Comparison of ENCODE assay signal across 10 mouse cellular contexts in genomic region chr2:137204274-137204850, GRCm38 (mm10).
DNase-seq lines count a peak whose midpoint lies in the region; ATAC-seq lines count a peak whose summit lies in the region.
"Had no signal": no experiment of that assay in that cellular context is flagged by ENCODE, and none has a peak within 500 bp of the region (broad histone marks: within the 10 kb centered on the region; RNA-seq: fewer than 3 reads in every experiment).

No protein-coding gene starts in this region.

- no peaks in the 10 kb centered on the region for H3K4me1 ChIP-seq in kidney, embryonic 14.5 days (ENCODE audit: control insufficient read depth, insufficient read depth, low read length)
- H3K4me1 ChIP-seq: intestine, embryonic 15.5 days had no signal

- intact Hi-C loops in heart, postnatal 14 days (cut with DNase I), result no loop called here

- no peaks in the 10 kb centered on the region for H3K36me3 ChIP-seq in kidney, embryonic 14.5 days (ENCODE audit: control insufficient read depth, insufficient read depth, low read length)
- H3K36me3 ChIP-seq: intestine, embryonic 15.5 days had no signal

- H3K4me2 ChIP-seq in kidney, embryonic 14.5 days (replicated peaks; ENCODE audit: low read depth, low read length), result no peak overlapping the region
- H3K4me2 ChIP-seq: intestine, embryonic 15.5 days had no signal

- no peak overlapping the region for H3K9ac ChIP-seq in kidney, embryonic 14.5 days (ENCODE audit: low read depth, low read length)
- H3K9ac ChIP-seq: intestine, embryonic 15.5 days had no signal

- DNase-seq in kidney, adult 11 months, result no peak
- DNase-seq in NIH3T3 (ENCODE audit: low read depth), result peak; percentile 56
- DNase-seq in fat pad, adult 2 months (ENCODE audit: extremely low read depth, low read depth, low spot score), result peak; percentile 10
- peak; percentile 3 to 11 for DNase-seq in heart, postnatal 14 days
- no peak for DNase-seq in right cerebral cortex, adult 18-20 months

- no peaks in the 10 kb centered on the region for H3K9me3 ChIP-seq in kidney, embryonic 14.5 days (ENCODE audit: control insufficient read depth, low read length)
- H3K9me3 ChIP-seq: intestine, embryonic 15.5 days had no signal

- no peak overlapping the region for H3K4me3 ChIP-seq in kidney, embryonic 14.5 days (ENCODE audit: low read length)
- H3K4me3 ChIP-seq: intestine, embryonic 15.5 days had no signal

- WGBS in kidney, embryonic 14.5 days, result 68% methylated on average over 6 of the region's 6 CpGs

- no peak overlapping the region for H3K27ac ChIP-seq in kidney, embryonic 14.5 days (ENCODE audit: low read depth, low read length)
- H3K27ac ChIP-seq: intestine, embryonic 15.5 days; macrophage; stomach, postnatal 0 days had no signal

- peak; percentile 73; the same call in 1 of the 2 replicates for ATAC-seq in kidney, embryonic 14.5 days (ENCODE audit: low FRiP score, low TSS enrichment)
- ATAC-seq in erythroid progenitor cell, adult 5-6 weeks (replicated peaks; ENCODE audit: low FRiP score, poor library complexity, severe bottlenecking), result no peak
- ATAC-seq: intestine, embryonic 15.5 days had no signal

- no peaks in the 10 kb centered on the region for H3K27me3 ChIP-seq in kidney, embryonic 14.5 days (ENCODE audit: control insufficient read depth, insufficient read depth, low read length)
- H3K27me3 ChIP-seq: intestine, embryonic 15.5 days had no signal

Comparison
In these comparisons a context has a peak if more than half of its experiments do, and no peak if none do; other contexts are left out.
1. DNase-seq: peak in NIH3T3 (single experiment), fat pad, adult 2 months (single experiment) and heart, postnatal 14 days (2 of 2); none in kidney, adult 11 months (single experiment) and right cerebral cortex, adult 18-20 months (single experiment).